Mouse (Mus musculus): ENCODE data around the gene Adamts5.

Adamts5 gene

GRCm38 (mm10) chr16:85901581-85901910, at the start of gene Adamts5:
Gene Adamts5 (minus strand): TSS chr16:85901828.
- TF ChIP-seq GATA4 (IDR thresholded peaks at IDR 0.05; ENCODE audit: insufficient replicate concordance, low read length): no peak

GRCm38 (mm10) chr16:85950356-85950755, 48.7 kb upstream of the Adamts5 start:
- no peak for TF ChIP-seq GATA4 (IDR thresholded peaks at IDR 0.05; ENCODE audit: insufficient replicate concordance, low read length)

- no peak for TF ChIP-seq GATA4 (IDR thresholded peaks at IDR 0.05; ENCODE audit: insufficient replicate concordance, low read length)
These were observed 24.4 kb upstream of the Adamts5 start for GRCm38 (mm10) chr16:85926004-85926403.

- TF ChIP-seq GATA4 (IDR thresholded peaks at IDR 0.05; ENCODE audit: insufficient replicate concordance, low read length): no peak
These were observed 20.8 kb upstream of the Adamts5 start for GRCm38 (mm10) chr16:85922454-85922853.

- TF ChIP-seq GATA4 (IDR thresholded peaks at IDR 0.05; ENCODE audit: insufficient replicate concordance, low read length): no peak
These were observed 18.5 kb upstream of the Adamts5 start for GRCm38 (mm10) chr16:85920122-85920521.

- TF ChIP-seq GATA4 (IDR thresholded peaks at IDR 0.05; ENCODE audit: insufficient replicate concordance, low read length): no peak
These were observed 687 bp downstream of the Adamts5 start for GRCm38 (mm10) chr16:85900702-85901580.

- TF ChIP-seq GATA4 (IDR thresholded peaks at IDR 0.05; ENCODE audit: insufficient replicate concordance, low read length): no peak
These were observed 1.6 kb downstream of the Adamts5 start for GRCm38 (mm10) chr16:85899790-85900587.

GRCm38 (mm10) chr16:85899301-85899721, 2.3 kb downstream of the Adamts5 start:
- no peak for TF ChIP-seq GATA4 (IDR thresholded peaks at IDR 0.05; ENCODE audit: insufficient replicate concordance, low read length)

GRCm38 (mm10) chr16:85898816-85899215, 2.8 kb downstream of the Adamts5 start:
- no peak for TF ChIP-seq GATA4 (IDR thresholded peaks at IDR 0.05; ENCODE audit: insufficient replicate concordance, low read length)

- TF ChIP-seq GATA4 (IDR thresholded peaks at IDR 0.05; ENCODE audit: insufficient replicate concordance, low read length): no peak
These were observed 3.2 kb downstream of the Adamts5 start for GRCm38 (mm10) chr16:85898391-85898790.

- TF ChIP-seq GATA4 (IDR thresholded peaks at IDR 0.05; ENCODE audit: insufficient replicate concordance, low read length): no peak
These were observed 3.8 kb downstream of the Adamts5 start for GRCm38 (mm10) chr16:85897854-85898253.

- TF ChIP-seq GATA4 (IDR thresholded peaks at IDR 0.05; ENCODE audit: insufficient replicate concordance, low read length): no peak
These were observed 5.7 kb downstream of the Adamts5 start for GRCm38 (mm10) chr16:85895948-85896347.

GRCm38 (mm10) chr16:85889778-85890177, 11.8 kb downstream of the Adamts5 start:
- TF ChIP-seq GATA4 (IDR thresholded peaks at IDR 0.05; ENCODE audit: insufficient replicate concordance, low read length): no peak; the same call in 1 of the 2 replicates

- TF ChIP-seq GATA4 (IDR thresholded peaks at IDR 0.05; ENCODE audit: insufficient replicate concordance, low read length): no peak
These were observed 14.2 kb downstream of the Adamts5 start for GRCm38 (mm10) chr16:85887289-85888051.

- TF ChIP-seq GATA4 (IDR thresholded peaks at IDR 0.05; ENCODE audit: insufficient replicate concordance, low read length): no peak
These were observed 22.6 kb downstream of the Adamts5 start for GRCm38 (mm10) chr16:85879075-85879474.

Measured in liver, adult (tissue).